Mouse (Mus musculus): Measurements from ENCODE around the gene Drap1. TPM values are rescaled to one million over a fixed set of nuclear protein-coding genes. Genes with fewer than 3 reads are reported as not detected.
A peak's percentile ranks its signal among the peaks of the same experiment; 100 is the strongest.

Gene Drap1
- polyA plus RNA-seq, 2 experiments: 219 to 236 TPM

DNA sequence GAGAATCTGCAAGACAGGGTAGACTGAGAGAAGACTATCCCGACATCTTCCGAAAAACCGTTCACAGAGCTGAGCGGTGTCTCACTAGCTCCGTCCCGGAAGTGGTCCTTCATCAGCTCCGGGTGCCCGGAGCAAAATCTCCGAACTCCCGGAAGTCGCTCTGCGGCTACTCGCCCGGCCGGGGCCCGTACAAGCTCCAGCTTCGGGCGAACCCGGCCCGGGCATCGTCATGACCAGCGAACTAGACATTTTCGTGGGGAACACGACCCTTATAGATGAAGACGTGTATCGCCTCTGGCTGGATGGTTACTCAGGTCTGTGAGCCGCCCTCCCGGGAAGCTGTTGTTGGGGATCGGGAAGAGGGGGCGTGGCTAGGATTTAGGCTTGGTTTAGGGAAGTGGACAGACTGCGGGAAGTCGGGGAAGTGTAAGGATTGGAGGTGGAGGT is 35.7 kb upstream of the Drap1 start, which contains the start of gene Fibp:
Fibp (plus strand) TSS at position 151 of the 447 bp plus-strand sequence.
- H3K9ac ChIP-seq (ENCODE audit: low read depth, low read length, severe bottlenecking): peak within 1 kb of the TSS; percentile 62
- H3K9me3 ChIP-seq (ENCODE audit: control insufficient read depth, low read length): no peaks in the 10 kb centered on the region
- WGBS: under 1% methylated on average over 32 of the region's 32 CpGs
- peaks cover 38% of the 10 kb centered on the region for H3K36me3 ChIP-seq (ENCODE audit: control insufficient read depth, insufficient read depth, low read length)
- peak within 1 kb of the TSS; percentile 75 for H3K4me3 ChIP-seq (replicated peaks; ENCODE audit: low read length)
- H3K27ac ChIP-seq (replicated peaks; ENCODE audit: low read depth, low read length): no peak within 1 kb of the TSS
- DNase-seq (ENCODE audit: low spot score): peak; percentile 89
- TF ChIP-seq POLR2A (IDR thresholded peaks at IDR 0.05; ENCODE audit: borderline replicate concordance, extremely low read depth, insufficient read depth, insufficient read length): peak; percentile 92; the same call in 1 of the 2 replicates
- H3K27me3 ChIP-seq (ENCODE audit: control insufficient read depth, insufficient read depth, low read length): no peaks in the 10 kb centered on the region
- peaks cover 26% of the 10 kb centered on the region for H3K4me1 ChIP-seq (ENCODE audit: control insufficient read depth, insufficient read depth, low read length)
- H3K4me2 ChIP-seq (replicated peaks; ENCODE audit: low read depth, low read length, severe bottlenecking): peak within 1 kb of the TSS; percentile 93
- ATAC-seq (ENCODE audit: low FRiP score, low read depth): peak; percentile 82

GRCm38 (mm10) chr19:5459896-5460295 is 35.1 kb upstream of the Drap1 start:
- H3K4me1 ChIP-seq (ENCODE audit: control insufficient read depth, insufficient read depth, low read length): peaks cover 26% of the 10 kb centered on the region
- H3K4me3 ChIP-seq (replicated peaks; ENCODE audit: low read length): peak overlapping the region; percentile 75
- no peak overlapping the region for H3K27ac ChIP-seq (replicated peaks; ENCODE audit: low read depth, low read length)
- H3K4me2 ChIP-seq (replicated peaks; ENCODE audit: low read depth, low read length, severe bottlenecking): peak overlapping the region; percentile 93
- 18% methylated on average over 3 of the region's 3 CpGs for WGBS
- ATAC-seq (ENCODE audit: low FRiP score, low read depth) (no peak), DNase-seq (ENCODE audit: low spot score) (no peak)
- no peaks in the 10 kb centered on the region for H3K27me3 ChIP-seq (ENCODE audit: control insufficient read depth, insufficient read depth, low read length)
- no peak for TF ChIP-seq POLR2A (IDR thresholded peaks at IDR 0.05; ENCODE audit: borderline replicate concordance, extremely low read depth, insufficient read depth, insufficient read length)
- H3K9me3 ChIP-seq (ENCODE audit: control insufficient read depth, low read length): no peaks in the 10 kb centered on the region
- peak overlapping the region; percentile 62 for H3K9ac ChIP-seq (ENCODE audit: low read depth, low read length, severe bottlenecking)
- H3K36me3 ChIP-seq (ENCODE audit: control insufficient read depth, insufficient read depth, low read length): peaks cover 33% of the 10 kb centered on the region

GRCm38 (mm10) chr19:5459019-5459418 is 34.2 kb upstream of the Drap1 start:
- WGBS: 74% methylated on average over 7 of the region's 7 CpGs
- no peak overlapping the region for H3K4me2 ChIP-seq (replicated peaks; ENCODE audit: low read depth, low read length, severe bottlenecking)
- H3K4me3 ChIP-seq (replicated peaks; ENCODE audit: low read length): no peak overlapping the region
- DNase-seq (ENCODE audit: low spot score): no peak
- no peak overlapping the region for H3K27ac ChIP-seq (replicated peaks; ENCODE audit: low read depth, low read length)
- peaks cover 26% of the 10 kb centered on the region for H3K4me1 ChIP-seq (ENCODE audit: control insufficient read depth, insufficient read depth, low read length)
- no peak overlapping the region for H3K9ac ChIP-seq (ENCODE audit: low read depth, low read length, severe bottlenecking)
- H3K36me3 ChIP-seq (ENCODE audit: control insufficient read depth, insufficient read depth, low read length): peaks cover 28% of the 10 kb centered on the region
- TF ChIP-seq POLR2A (IDR thresholded peaks at IDR 0.05; ENCODE audit: borderline replicate concordance, extremely low read depth, insufficient read depth, insufficient read length): no peak
- H3K27me3 ChIP-seq (ENCODE audit: control insufficient read depth, insufficient read depth, low read length): no peaks in the 10 kb centered on the region
- no peak for ATAC-seq (ENCODE audit: low FRiP score, low read depth)
- no peaks in the 10 kb centered on the region for H3K9me3 ChIP-seq (ENCODE audit: control insufficient read depth, low read length)

GRCm38 (mm10) chr19:5457746-5458442 is 33.1 kb upstream of the Drap1 start, which contains the start of gene Ccdc85b:
Ccdc85b (minus strand) TSS chr19:5457894.
- ATAC-seq (ENCODE audit: low FRiP score, low read depth) (no peak), DNase-seq (ENCODE audit: low spot score) (no peak)
- Histone ChIP-seq H3K4me2 (replicated peaks; ENCODE audit: low read depth, low read length, severe bottlenecking) (peak within 1 kb of the TSS; percentile 98), H3K27me3 (ENCODE audit: control insufficient read depth, insufficient read depth, low read length) (no peaks in the 10 kb centered on the region), H3K4me3 (replicated peaks; ENCODE audit: low read length) (peak within 1 kb of the TSS; percentile 62), H3K9ac (ENCODE audit: low read depth, low read length, severe bottlenecking) (peak within 1 kb of the TSS; percentile 60), H3K27ac (replicated peaks; ENCODE audit: low read depth, low read length) (peak within 1 kb of the TSS; percentile 70), H3K36me3 (ENCODE audit: control insufficient read depth, insufficient read depth, low read length) (peaks cover 23% of the 10 kb centered on the region), H3K9me3 (ENCODE audit: control insufficient read depth, low read length) (no peaks in the 10 kb centered on the region), H3K4me1 (ENCODE audit: control insufficient read depth, insufficient read depth, low read length) (peaks cover 26% of the 10 kb centered on the region)
- TF ChIP-seq POLR2A (IDR thresholded peaks at IDR 0.05; ENCODE audit: borderline replicate concordance, extremely low read depth, insufficient read depth, insufficient read length): no peak
- WGBS: 18% methylated on average over 14 of the region's 14 CpGs

GRCm38 (mm10) chr19:5456922-5457745 is 32.4 kb upstream of the Drap1 start:
- Histone ChIP-seq H3K9ac (ENCODE audit: low read depth, low read length, severe bottlenecking) (peak overlapping the region; percentile 60), H3K4me1 (ENCODE audit: control insufficient read depth, insufficient read depth, low read length) (peaks cover 26% of the 10 kb centered on the region), H3K27ac (replicated peaks; ENCODE audit: low read depth, low read length) (peak overlapping the region; percentile 70), H3K4me2 (replicated peaks; ENCODE audit: low read depth, low read length, severe bottlenecking) (peak overlapping the region; percentile 98), H3K27me3 (ENCODE audit: control insufficient read depth, insufficient read depth, low read length) (no peaks in the 10 kb centered on the region), H3K4me3 (replicated peaks; ENCODE audit: low read length) (peak overlapping the region; percentile 62), H3K36me3 (ENCODE audit: control insufficient read depth, insufficient read depth, low read length) (peaks cover 16% of the 10 kb centered on the region), H3K9me3 (ENCODE audit: control insufficient read depth, low read length) (no peaks in the 10 kb centered on the region)
- DNase-seq (ENCODE audit: low spot score): peak; percentile 93
- under 1% methylated on average over 68 of the region's 70 CpGs for WGBS
- peak; percentile 90 for ATAC-seq (ENCODE audit: low FRiP score, low read depth)
- peak; percentile 85 for TF ChIP-seq POLR2A (IDR thresholded peaks at IDR 0.05; ENCODE audit: borderline replicate concordance, extremely low read depth, insufficient read depth, insufficient read length)

Measured in limb, embryonic 14.5 days (tissue).